Mouse (Mus musculus) liver, embryonic 14 days (tissue): ENCODE results near the gene Cers2. TPM values are rescaled to one million over a fixed set of nuclear protein-coding genes. Genes with fewer than 3 reads are reported as not detected.

Experiments used
- polyA plus RNA-seq: library from polyadenylated mRNA; depleted of rRNA; stranded (reverse); fragments of >200 nt; gene quantifications from 2 replicates; pipeline ENCODE4 v1.2.3, GENCODE M21; 2012; rRNA removed

Cers2 gene
- 52.5 and 69.2 TPM in 2 replicates for polyA plus RNA-seq

GRCm38 (mm10) chr3:95314486-95315093 is at the start of gene Cers2:
Cers2 (plus strand) TSS chr3:95314791.

DNA sequence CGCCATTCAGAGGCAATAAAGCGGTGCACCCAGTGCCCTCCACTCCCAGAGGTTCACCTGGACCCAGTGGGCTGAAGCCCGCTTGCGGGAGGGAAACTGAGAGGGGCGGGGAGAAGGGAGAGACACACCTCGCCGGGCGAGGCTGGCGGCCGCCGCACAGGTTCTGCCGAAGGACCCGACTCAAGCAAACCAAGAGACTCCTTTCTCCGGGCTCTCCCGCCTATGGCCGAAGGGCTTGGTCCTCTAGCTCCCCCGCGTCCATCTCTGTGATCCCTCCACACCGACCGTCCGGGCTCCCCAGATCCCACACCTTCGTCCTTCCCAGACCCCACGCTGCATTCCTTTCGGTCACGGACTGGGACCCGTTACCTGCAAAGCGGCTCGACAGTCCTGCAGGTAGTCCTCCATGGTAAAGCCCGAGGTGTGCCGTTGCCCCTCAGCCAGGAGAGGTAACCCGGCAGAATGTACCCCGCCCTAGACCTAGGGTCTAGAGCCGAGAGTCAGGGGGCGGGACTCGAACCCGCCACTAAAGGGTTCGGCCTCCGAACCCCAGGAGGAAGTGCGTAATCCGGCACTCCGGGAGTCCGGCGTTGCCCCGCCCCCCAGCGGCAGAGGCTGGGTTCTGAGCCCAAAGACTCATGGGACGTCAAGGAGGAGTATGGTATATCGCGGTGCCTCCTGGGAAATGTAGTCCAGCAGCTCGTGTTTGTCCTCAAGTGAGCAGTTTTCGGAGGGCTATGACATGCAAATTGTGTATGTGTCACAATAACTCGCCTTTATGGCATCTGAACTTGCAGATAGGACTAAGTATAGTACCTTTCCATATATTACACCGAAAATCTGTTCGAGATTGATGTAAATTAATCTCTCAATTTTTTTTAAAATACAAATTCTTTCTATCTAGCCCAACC is 33.1 kb upstream of the Cers2 start, which contains the start of the genes Mindy1 and Prune1:
Gene Mindy1, plus strand, starts transcription at position 130 of the 911 bp plus-strand sequence.
Gene Prune1, minus strand, starts transcription at position 861 of the 911 bp plus-strand sequence.

DNA sequence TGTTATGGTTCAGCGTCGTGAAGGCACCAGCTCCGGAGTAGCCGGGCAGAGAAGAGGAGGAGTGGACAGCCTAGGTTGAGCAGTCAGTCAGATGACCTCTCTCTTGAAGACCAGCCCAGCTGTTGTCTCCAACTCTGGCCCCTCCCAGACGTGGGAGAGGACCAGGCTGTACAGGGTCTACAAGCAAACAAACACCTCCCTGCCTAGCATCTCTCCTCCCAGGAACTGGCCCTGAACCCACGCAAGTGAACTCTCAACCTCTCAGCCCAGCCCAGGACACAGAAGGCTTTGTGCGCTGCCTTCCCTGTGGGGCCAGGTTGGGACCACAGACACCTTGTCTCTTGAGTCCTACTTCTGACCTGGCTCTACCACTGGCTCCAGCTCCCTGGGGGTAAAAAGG is 7.5 kb upstream of the Cers2 start, which contains the start of gene Anxa9:
Gene Anxa9, minus strand, starts transcription at position 77 of the 400 bp plus-strand sequence.

GRCm38 (mm10) chr3:95356701-95357449 is 42.3 kb downstream of the Cers2 start, which contains the start of gene Setdb1:
Setdb1 (minus strand) TSS chr3:95357202.

Other genes with a start within 250 kb of the Cers2 start
- 8.0 and 10.4 TPM in 2 replicates for gene Pip5k1a, start 207.9 kb upstream of the Cers2 start, polyA plus RNA-seq
- gene Vps72, start 203.8 kb upstream of the Cers2 start, polyA plus RNA-seq: 23.3 and 25.4 TPM in 2 replicates
- 0.37 and 0.59 TPM in 2 replicates for gene Tmod4, start 190.3 kb upstream of the Cers2 start, polyA plus RNA-seq
- gene Scnm1, start 180.8 kb upstream of the Cers2 start, polyA plus RNA-seq: 34.6 and 35.5 TPM in 2 replicates
- gene Lysmd1, start 180.7 kb upstream of the Cers2 start, polyA plus RNA-seq: 3.8 and 4.2 TPM in 2 replicates
- 3.4 and 5.8 TPM in 2 replicates for gene Tnfaip8l2, start 172.4 kb upstream of the Cers2 start, polyA plus RNA-seq
- gene Sema6c, start 154.3 kb upstream of the Cers2 start, polyA plus RNA-seq: 0.59 and 0.94 TPM in 2 replicates
- 15.3 and 17.6 TPM in 2 replicates for gene Gabpb2, start 96.9 kb upstream of the Cers2 start, polyA plus RNA-seq
- 21.9 and 27.2 TPM in 2 replicates for gene Cdc42se1, start 86.1 kb upstream of the Cers2 start, polyA plus RNA-seq
- 2.8 TPM in 2 replicates for gene Mllt11, start 82.6 kb upstream of the Cers2 start, polyA plus RNA-seq
- 0.07 and 0.14 TPM in 2 replicates for gene Gm128, start 73.2 kb upstream of the Cers2 start, polyA plus RNA-seq
- gene Bnipl, start 63.6 kb upstream of the Cers2 start, polyA plus RNA-seq: 0.03 and 0.16 TPM in 2 replicates
- 11.8 and 13.5 TPM in 2 replicates for gene Mindy1, start 33.4 kb upstream of the Cers2 start, polyA plus RNA-seq
- 7.4 and 8.4 TPM in 2 replicates for gene Prune1, start 32.7 kb upstream of the Cers2 start, polyA plus RNA-seq
- gene Anxa9, start 7.6 kb upstream of the Cers2 start, polyA plus RNA-seq: 2.3 and 2.8 TPM in 2 replicates
- gene Setdb1, start 42.4 kb downstream of the Cers2 start, polyA plus RNA-seq: 13.1 and 15.8 TPM in 2 replicates
- gene 4930558C23Rik, start 88.0 kb downstream of the Cers2 start, polyA plus RNA-seq: not detected in 2 replicates
- gene Arnt, start 119.6 kb downstream of the Cers2 start, polyA plus RNA-seq: 10.5 and 13.0 TPM in 2 replicates
- gene Ctsk, start 184.5 kb downstream of the Cers2 start, polyA plus RNA-seq: 1.0 and 1.7 TPM in 2 replicates
- gene Ctss, start 212.0 kb downstream of the Cers2 start, polyA plus RNA-seq: 17.6 and 20.8 TPM in 2 replicates
- not detected in 2 replicates for gene Hormad1, start 244.9 kb downstream of the Cers2 start, polyA plus RNA-seq